Mouse (Mus musculus): Measurements from ENCODE around the gene Prkar2a.

Prkar2a gene

GRCm38 (mm10) chr9:108795762-108796161, 106.6 kb downstream of the Prkar2a start:
- peak; percentile 58 to 60 for DNase-seq (ENCODE audit: low spot score in 2 of 2)

- DNase-seq (ENCODE audit: low spot score in 2 of 2) = peak in 1 of 2 experiments; percentile 17
Measured at GRCm38 (mm10) chr9:108796351-108796981, 107.4 kb downstream of the Prkar2a start.

GRCm38 (mm10) chr9:108797477-108797876, 108.4 kb downstream of the Prkar2a start:
- DNase-seq (ENCODE audit: low spot score in 2 of 2) = no peak

- DNase-seq (ENCODE audit: low spot score in 2 of 2) = no peak
Measured at GRCm38 (mm10) chr9:108798508-108799075, 109.5 kb downstream of the Prkar2a start.

- no peak for DNase-seq (ENCODE audit: low spot score in 2 of 2)
Measured at GRCm38 (mm10) chr9:108799564-108799963, 110.5 kb downstream of the Prkar2a start.

All from heart, adult 9 months (tissue).